Mouse (Mus musculus) Muller cell, postnatal 12 days (primary cell): ENCODE data around the gene Obsl1.
A peak's percentile ranks its signal among the peaks of the same experiment; 100 is the strongest.

Source experiments
- DNase-seq: peaks from one replicate; pipeline ENCODE4 v3.0.0-alpha.2; 2015; ENCODE audit errors: inconsistent ontology term

Obsl1 gene

GRCm38 (mm10) chr1:75505956-75506831 lies at the start of gene Obsl1:
Gene Obsl1, minus strand, starts transcription at chr1:75506452.
- DNase-seq, result peak; percentile 79

GRCm38 (mm10) chr1:75555680-75556079 lies 49.4 kb upstream of the Obsl1 start:
- no peak for DNase-seq

- DNase-seq, result no peak
Observed at GRCm38 (mm10) chr1:75550586-75550985, 44.3 kb upstream of the Obsl1 start.

- DNase-seq, result no peak
Observed at GRCm38 (mm10) chr1:75549289-75550279, 43.3 kb upstream of the Obsl1 start.

GRCm38 (mm10) chr1:75548871-75549270 lies 42.6 kb upstream of the Obsl1 start:
- no peak for DNase-seq

- DNase-seq, result no peak
Observed at GRCm38 (mm10) chr1:75548083-75548482, 41.8 kb upstream of the Obsl1 start.

- no peak for DNase-seq
Observed at GRCm38 (mm10) chr1:75547351-75547750, 41.1 kb upstream of the Obsl1 start.

GRCm38 (mm10) chr1:75545965-75546956 lies 40.0 kb upstream of the Obsl1 start, which contains the start of gene Slc4a3:
Gene Slc4a3, plus strand, starts transcription at chr1:75546266.
- peak; percentile 81 for DNase-seq

- no peak for DNase-seq
Observed at GRCm38 (mm10) chr1:75544351-75544750, 38.1 kb upstream of the Obsl1 start.

- DNase-seq, result no peak
Observed at GRCm38 (mm10) chr1:75541496-75541895, 35.2 kb upstream of the Obsl1 start.

GRCm38 (mm10) chr1:75538597-75539190 lies 32.4 kb upstream of the Obsl1 start:
- DNase-seq, result no peak

GRCm38 (mm10) chr1:75537587-75537986 lies 31.3 kb upstream of the Obsl1 start:
- no peak for DNase-seq

- DNase-seq, result no peak
Observed at GRCm38 (mm10) chr1:75533325-75534252, 27.3 kb upstream of the Obsl1 start.

- no peak for DNase-seq
Observed at GRCm38 (mm10) chr1:75532280-75533172, 26.3 kb upstream of the Obsl1 start.

- DNase-seq, result no peak
Observed at GRCm38 (mm10) chr1:75530546-75530945, 24.3 kb upstream of the Obsl1 start.

- no peak for DNase-seq
Observed at GRCm38 (mm10) chr1:75524679-75525078, 18.4 kb upstream of the Obsl1 start.

- DNase-seq, result peak; percentile 93
Observed at GRCm38 (mm10) chr1:75521321-75522031, 15.2 kb upstream of the Obsl1 start, which contains the start of gene Stk11ip. Gene Stk11ip, plus strand, starts transcription at chr1:75521529.

GRCm38 (mm10) chr1:75519576-75519975 lies 13.3 kb upstream of the Obsl1 start:
- DNase-seq, result no peak
